Mouse (Mus musculus): Measurements from ENCODE around the gene Abcc10.

DNA sequence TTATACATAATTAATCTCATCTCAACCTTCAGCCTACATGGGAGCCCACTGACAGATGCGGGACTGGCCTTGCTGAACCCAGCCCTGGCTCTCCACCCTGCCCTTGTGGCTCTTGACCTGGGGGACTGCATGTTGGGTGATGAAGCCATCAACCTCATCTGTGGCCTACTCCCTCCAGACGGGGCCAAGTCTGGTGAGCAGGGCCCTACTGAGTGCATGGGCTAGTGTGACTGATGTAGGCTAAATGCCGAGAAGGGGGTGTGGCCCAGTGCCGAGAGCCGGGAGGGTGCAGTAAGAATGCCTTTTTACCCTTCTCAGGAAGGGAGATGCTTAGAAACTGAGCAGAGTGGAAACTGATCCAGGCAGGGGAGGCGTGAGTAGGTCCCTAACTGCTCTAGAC, 73.0 kb downstream of the Abcc10 start:
- TF ChIP-seq CTCF (conservative IDR thresholded peaks at IDR 0.05; ENCODE audit: low read length) (no peak), NANOG (IDR thresholded peaks at IDR 0.05; ENCODE audit: borderline replicate concordance, low read length) (no peak), POU5F1 (IDR thresholded peaks at IDR 0.05; ENCODE audit: borderline replicate concordance, low read length) (no peak)
